Mouse (Mus musculus): ENCODE data around the gene Rtkn2.

DNA sequence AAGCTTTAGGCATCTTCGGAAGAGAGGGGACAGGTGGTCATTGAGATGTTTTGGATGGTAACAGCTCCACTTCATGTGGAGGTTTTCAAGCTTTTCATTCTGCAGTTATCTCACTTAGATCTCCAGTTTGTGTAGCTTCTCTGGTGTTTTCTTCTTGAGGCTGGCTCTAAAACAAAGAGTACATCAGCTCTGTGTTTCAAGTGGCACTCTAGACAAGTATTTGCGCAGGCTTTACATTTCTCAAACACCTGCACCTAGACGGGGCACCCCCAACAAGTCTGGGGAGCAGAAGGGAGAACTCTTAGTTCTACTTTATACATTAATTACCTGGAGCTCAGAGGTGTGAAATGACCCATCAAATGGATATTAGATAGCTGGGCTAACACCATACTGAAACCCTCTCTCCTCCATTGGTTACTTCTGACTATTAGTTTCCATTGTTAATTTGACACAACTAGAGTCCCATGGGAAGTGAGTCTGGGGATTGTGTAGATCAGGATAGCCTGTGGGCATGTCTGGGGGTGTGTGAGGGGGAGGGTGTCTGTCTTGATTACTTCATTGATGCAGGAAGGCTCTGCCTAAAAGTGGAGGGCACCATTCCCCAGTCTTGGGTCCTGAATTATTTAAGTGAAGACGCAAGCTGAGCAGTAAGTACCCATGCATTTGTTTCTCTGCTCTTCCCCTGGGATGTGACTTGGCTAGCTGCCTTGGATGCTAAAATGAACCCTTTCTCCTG is 14.0 kb upstream of the Rtkn2 start:
- TF ChIP-seq MYC (IDR thresholded peaks at IDR 0.05; ENCODE audit: low read depth, low read length) (no peak), POLR2A (IDR thresholded peaks at IDR 0.05; ENCODE audit: control insufficient read depth in 1 of 2, insufficient read depth in 1 of 2, low read depth in 1 of 2, low read length in 2 of 2, poor library complexity in 1 of 2) (no peak), TAL1 (IDR thresholded peaks at IDR 0.05; ENCODE audit: low read length) (no peak), MAX (IDR thresholded peaks at IDR 0.05; ENCODE audit: low read length) (no peak), EP300 (IDR thresholded peaks at IDR 0.05; ENCODE audit: low read depth in 1 of 2, low read length in 2 of 2) (no peak), POLR2AphosphoS5 (IDR thresholded peaks at IDR 0.05; ENCODE audit: borderline replicate concordance, low read depth, low read length) (no peak), ETS1 (IDR thresholded peaks at IDR 0.05; ENCODE audit: low read depth, low read length) (no peak), CTCF (IDR thresholded peaks at IDR 0.05 in 2 of 3, conservative IDR thresholded peaks at IDR 0.05 in 1 of 3; ENCODE audit: control insufficient read depth in 1 of 3, insufficient read depth in 1 of 3, low read depth in 2 of 3, low read length in 3 of 3, poor library complexity in 1 of 3, severe bottlenecking in 1 of 3) (no peak), RAD21 (IDR thresholded peaks at IDR 0.05; ENCODE audit: low read depth, low read length) (no peak), TCF12 (IDR thresholded peaks at IDR 0.05; ENCODE audit: low read depth, low read length) (no peak), USF2 (IDR thresholded peaks at IDR 0.05; ENCODE audit: borderline replicate concordance in 1 of 2, insufficient read depth in 1 of 2, low read depth in 1 of 2, low read length in 2 of 2) (no peak), ZMIZ1 (IDR thresholded peaks at IDR 0.05; ENCODE audit: low read depth, low read length) (no peak), ZNF384 (IDR thresholded peaks at IDR 0.05; ENCODE audit: low read depth, low read length) (no peak)
